Mouse (Mus musculus) C2C12 (cell line): ENCODE data around the gene Gm21992. TPM values are rescaled to one million over a fixed set of nuclear protein-coding genes. Genes with fewer than 3 reads are reported as not detected.

ENCODE experiments used
- H3K27me3 ChIP-seq: one replicate; pipeline ENCODE4 v1.6.1; 2011; ENCODE audit not compliant: control insufficient read depth, insufficient read depth, insufficient read length
- H3K36me3 ChIP-seq: one replicate; pipeline ENCODE4 v1.6.1; 2011; ENCODE audit not compliant: control insufficient read depth, insufficient read depth
- H3K4me3 ChIP-seq: one replicate; pipeline ENCODE4 v1.5.1; 2011; ENCODE audit warnings: mild to moderate bottlenecking, control low read depth; ENCODE audit not compliant: poor library complexity, insufficient read depth, severe bottlenecking
- H3K79me2 ChIP-seq: one replicate; pipeline ENCODE4 v1.6.1; 2011; ENCODE audit not compliant: control insufficient read depth, insufficient read depth
- H3K79me3 ChIP-seq: one replicate; pipeline ENCODE4 v1.6.1; 2011; ENCODE audit warnings: low read depth, control low read depth
- H3ac ChIP-seq: one replicate; pipeline ENCODE3; 2011; ENCODE audit warnings: low read depth; ENCODE audit not compliant: control insufficient read depth, insufficient read length
- CEBPB ChIP-seq: IDR thresholded peaks from one replicate; pipeline ENCODE4 v1.6.1; 2011; ENCODE audit warnings: low read depth, mild to moderate bottlenecking, control low read depth, moderate library complexity
- CTCF ChIP-seq: IDR thresholded peaks from one replicate; pipeline ENCODE4 v1.5.1; 2011; ENCODE audit not compliant: control insufficient read depth, insufficient read depth, insufficient read length
- FOSL1 ChIP-seq: IDR thresholded peaks from one replicate; pipeline ENCODE4 v1.8.0; 2011; ENCODE audit warnings: mild to moderate bottlenecking, low read length; ENCODE audit not compliant: poor library complexity, insufficient read depth, severe bottlenecking
- MAX ChIP-seq: IDR thresholded peaks from one replicate; pipeline ENCODE4 v1.6.1; 2011; ENCODE audit warnings: mild to moderate bottlenecking, control low read depth
- MYOD1 ChIP-seq: IDR thresholded peaks from one replicate; pipeline ENCODE4 v1.6.1; 2011; ENCODE audit warnings: low read depth; ENCODE audit not compliant: control insufficient read depth, insufficient read length
- MYOG ChIP-seq: IDR thresholded peaks from one replicate; pipeline ENCODE4 v1.6.1; 2011; ENCODE audit not compliant: control insufficient read depth, insufficient read length; ENCODE audit errors: extremely low read depth
- USF1 ChIP-seq: IDR thresholded peaks from one replicate; pipeline ENCODE4 v1.6.1; 2011; ENCODE audit warnings: low read depth, mild to moderate bottlenecking, control low read depth, moderate library complexity
- polyA plus RNA-seq: library from polyadenylated mRNA; unstranded; fragments of >200 nt; fragmentation: generic; extraction: Trizol; gene quantifications from one replicate; pipeline ENCODE4 v1.2.1, GENCODE M21; 2012; ENCODE audit warnings: missing spikeins

The Gm21992 gene
- polyA plus RNA-seq, 1 experiment = 14.3 TPM

DNA sequence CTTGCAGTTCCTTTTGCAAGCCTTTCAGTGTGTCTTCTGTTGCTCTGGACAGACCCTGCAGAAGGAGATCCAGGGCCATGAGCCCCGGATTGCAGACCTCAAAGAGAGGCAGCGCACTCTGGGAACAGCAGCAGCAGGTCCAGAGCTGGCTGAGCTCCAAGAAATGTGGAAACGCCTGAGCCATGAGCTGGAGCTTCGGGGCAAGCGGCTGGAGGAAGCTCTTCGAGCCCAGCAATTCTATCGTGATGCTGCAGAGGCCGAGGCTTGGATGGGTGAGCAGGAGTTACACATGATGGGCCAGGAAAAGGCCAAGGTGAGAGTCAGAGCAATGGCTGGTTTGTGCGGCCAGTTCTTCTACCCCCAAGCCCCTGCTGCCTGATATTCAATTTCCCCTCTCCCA is 66.4 kb downstream of the Gm21992 start:
- Histone ChIP-seq H3K27me3 (no peaks in the 10 kb centered on the region), H3K4me3 (no peak overlapping the region), H3K79me2 (no peaks in the 10 kb centered on the region), H3ac (no peak overlapping the region), H3K36me3 (no peaks in the 10 kb centered on the region), H3K79me3 (no peaks in the 10 kb centered on the region)
- TF ChIP-seq FOSL1 (no peak), MAX (no peak), MYOG (no peak), CEBPB (no peak), USF1 (no peak)

DNA sequence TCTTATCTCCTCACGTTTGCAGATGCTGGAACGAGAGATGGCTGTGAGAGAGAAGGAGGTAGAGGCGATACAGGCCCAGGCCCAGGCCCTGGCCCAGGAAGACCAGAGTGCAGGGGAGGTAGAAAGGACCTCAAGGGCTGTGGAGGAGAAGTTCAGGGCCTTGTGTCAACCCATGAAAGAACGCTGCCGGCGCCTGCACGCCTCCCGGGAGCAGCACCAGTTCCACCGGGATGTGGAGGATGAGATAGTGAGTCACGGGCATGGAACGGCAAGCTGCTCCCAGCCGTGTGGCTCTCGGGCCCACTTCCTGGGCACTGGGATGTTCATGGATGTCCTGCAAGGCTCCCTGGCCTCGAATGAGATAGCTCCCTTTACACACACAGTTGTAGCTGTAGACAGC is 67.4 kb downstream of the Gm21992 start:
- Histone ChIP-seq H3K4me3 (no peak overlapping the region), H3K27me3 (no peaks in the 10 kb centered on the region), H3ac (no peak overlapping the region), H3K79me2 (no peaks in the 10 kb centered on the region), H3K79me3 (no peaks in the 10 kb centered on the region), H3K36me3 (no peaks in the 10 kb centered on the region)
- TF ChIP-seq MAX (no peak), CEBPB (no peak), FOSL1 (no peak), MYOD1 (no peak)

GRCm38 (mm10) chr19:4743524-4743923 is 67.9 kb downstream of the Gm21992 start:
- H3K79me3 ChIP-seq = no peaks in the 10 kb centered on the region
- no peaks in the 10 kb centered on the region for H3K79me2 ChIP-seq
- H3K4me3 ChIP-seq = no peak overlapping the region
- H3K27me3 ChIP-seq = no peaks in the 10 kb centered on the region
- H3K36me3 ChIP-seq = no peaks in the 10 kb centered on the region
- H3ac ChIP-seq = no peak overlapping the region
- TF ChIP-seq CTCF (peak; percentile 34), MYOD1 (no peak)

- Histone ChIP-seq H3K36me3 (no peaks in the 10 kb centered on the region), H3K79me3 (no peaks in the 10 kb centered on the region), H3K27me3 (no peaks in the 10 kb centered on the region), H3ac (no peak overlapping the region), H3K79me2 (no peaks in the 10 kb centered on the region), H3K4me3 (no peak overlapping the region)
- TF ChIP-seq CTCF (no peak), MYOG (no peak), MYOD1 (no peak), FOSL1 (no peak), MAX (no peak)
These were observed 69.2 kb downstream of the Gm21992 start for GRCm38 (mm10) chr19:4742229-4742628.

DNA sequence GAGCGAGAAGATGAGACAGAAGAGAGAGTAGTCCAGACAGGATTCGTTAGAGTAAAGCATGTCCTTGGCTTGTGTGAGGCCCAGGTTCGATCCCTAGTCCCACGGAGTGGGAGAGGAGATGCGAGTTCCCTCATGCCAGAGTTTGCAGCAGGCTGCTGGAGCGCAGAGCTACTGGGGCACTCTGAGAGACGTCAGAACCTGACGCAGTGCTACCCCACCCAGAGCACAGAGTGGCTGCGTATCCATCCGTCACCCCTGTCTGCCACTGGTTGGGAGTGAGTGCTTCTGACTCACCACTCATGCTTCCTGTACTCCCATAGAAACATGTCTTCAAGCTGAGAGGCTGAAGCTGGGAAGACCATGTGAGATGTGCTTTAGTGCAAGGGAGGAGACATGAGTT is 69.9 kb downstream of the Gm21992 start:
- H3ac ChIP-seq = no peak overlapping the region
- no peaks in the 10 kb centered on the region for H3K79me3 ChIP-seq
- TF ChIP-seq MAX (no peak), FOSL1 (no peak), MYOG (no peak), USF1 (no peak), CEBPB (no peak), CTCF (no peak), MYOD1 (no peak)
- H3K79me2 ChIP-seq = no peaks in the 10 kb centered on the region
- H3K4me3 ChIP-seq = no peak overlapping the region
- H3K27me3 ChIP-seq = no peaks in the 10 kb centered on the region
- no peaks in the 10 kb centered on the region for H3K36me3 ChIP-seq

DNA sequence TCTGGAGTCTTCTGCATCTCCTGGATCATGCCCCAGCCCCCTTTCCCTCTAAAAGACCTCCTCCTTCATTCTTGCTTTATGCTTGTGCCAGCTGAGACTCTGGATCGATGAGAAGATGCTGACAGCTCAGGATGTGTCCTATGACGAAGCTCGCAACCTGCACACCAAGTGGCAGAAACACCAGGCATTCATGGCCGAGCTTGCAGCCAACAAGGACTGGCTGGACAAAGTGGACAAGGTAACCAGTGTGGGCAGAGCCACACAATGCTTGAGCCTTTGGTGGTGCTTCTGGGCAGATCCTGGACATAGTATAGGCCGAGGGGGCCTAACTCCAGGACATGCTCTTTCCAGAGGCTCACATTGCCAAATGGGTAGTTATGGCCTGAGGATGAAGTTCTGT is 71.7 kb downstream of the Gm21992 start:
- Histone ChIP-seq H3K27me3 (no peaks in the 10 kb centered on the region), H3ac (no peak overlapping the region), H3K36me3 (no peaks in the 10 kb centered on the region), H3K79me2 (no peaks in the 10 kb centered on the region), H3K4me3 (no peak overlapping the region), H3K79me3 (no peaks in the 10 kb centered on the region)
- no peak for TF ChIP-seq MAX
- no peak for TF ChIP-seq MYOG
- TF ChIP-seq FOSL1 = no peak
- TF ChIP-seq CEBPB = no peak
- no peak for TF ChIP-seq USF1
- TF ChIP-seq MYOD1 = no peak
- no peak for TF ChIP-seq CTCF
